Mouse (Mus musculus): ENCODE measurements at regions not wholly inside any gene's neighbourhood (a gene's known extent, or its start where the extent isn't known, plus 50 kb on each side); places are given as distances from the start of the nearest gene placed in this dataset.

- H3K27me3 ChIP-seq (ENCODE audit: control insufficient read depth, insufficient read depth, low read length), result peaks cover 26% of the 10 kb centered on the region
- H3K36me3 ChIP-seq (ENCODE audit: control insufficient read depth, insufficient read depth, low read length), result no peaks in the 10 kb centered on the region
- DNase-seq (ENCODE audit: low spot score, missing footprints) (peak; percentile 85), ATAC-seq (ENCODE audit: low FRiP score) (no peak)
- H3K4me1 ChIP-seq (ENCODE audit: control insufficient read depth, insufficient read depth, low read length), result peaks cover 14% of the 10 kb centered on the region
- no peak overlapping the region for H3K9ac ChIP-seq (ENCODE audit: low read length)
- no peak overlapping the region for H3K4me3 ChIP-seq (ENCODE audit: low read depth, low read length)
- no peak overlapping the region for H3K27ac ChIP-seq (ENCODE audit: low read depth, low read length)
- H3K9me3 ChIP-seq (ENCODE audit: control insufficient read depth, low read length), result no peaks in the 10 kb centered on the region
- WGBS, result 72% methylated on average over 7 of the region's 7 CpGs
- H3K4me2 ChIP-seq, result no peak overlapping the region
Measured at GRCm38 (mm10) chr9:90698439-90698838, 427.8 kb upstream of the Tbc1d2b start.

GRCm38 (mm10) chr9:90699064-90699463 is 428.5 kb upstream of the Tbc1d2b start:
- H3K36me3 ChIP-seq (ENCODE audit: control insufficient read depth, insufficient read depth, low read length), result no peaks in the 10 kb centered on the region
- no peak overlapping the region for H3K27ac ChIP-seq (ENCODE audit: low read depth, low read length)
- peak; percentile 47 for ATAC-seq (ENCODE audit: low FRiP score)
- H3K4me3 ChIP-seq (ENCODE audit: low read depth, low read length), result no peak overlapping the region
- DNase-seq (ENCODE audit: low spot score, missing footprints), result peak; percentile 93
- H3K9ac ChIP-seq (ENCODE audit: low read length), result no peak overlapping the region
- peaks cover 28% of the 10 kb centered on the region for H3K27me3 ChIP-seq (ENCODE audit: control insufficient read depth, insufficient read depth, low read length)
- no peak overlapping the region for H3K4me2 ChIP-seq
- no peaks in the 10 kb centered on the region for H3K9me3 ChIP-seq (ENCODE audit: control insufficient read depth, low read length)
- WGBS, result 33% methylated on average over 4 of the region's 4 CpGs
- H3K4me1 ChIP-seq (ENCODE audit: control insufficient read depth, insufficient read depth, low read length), result peaks cover 9% of the 10 kb centered on the region; the same call in 1 of the 2 replicates

DNA sequence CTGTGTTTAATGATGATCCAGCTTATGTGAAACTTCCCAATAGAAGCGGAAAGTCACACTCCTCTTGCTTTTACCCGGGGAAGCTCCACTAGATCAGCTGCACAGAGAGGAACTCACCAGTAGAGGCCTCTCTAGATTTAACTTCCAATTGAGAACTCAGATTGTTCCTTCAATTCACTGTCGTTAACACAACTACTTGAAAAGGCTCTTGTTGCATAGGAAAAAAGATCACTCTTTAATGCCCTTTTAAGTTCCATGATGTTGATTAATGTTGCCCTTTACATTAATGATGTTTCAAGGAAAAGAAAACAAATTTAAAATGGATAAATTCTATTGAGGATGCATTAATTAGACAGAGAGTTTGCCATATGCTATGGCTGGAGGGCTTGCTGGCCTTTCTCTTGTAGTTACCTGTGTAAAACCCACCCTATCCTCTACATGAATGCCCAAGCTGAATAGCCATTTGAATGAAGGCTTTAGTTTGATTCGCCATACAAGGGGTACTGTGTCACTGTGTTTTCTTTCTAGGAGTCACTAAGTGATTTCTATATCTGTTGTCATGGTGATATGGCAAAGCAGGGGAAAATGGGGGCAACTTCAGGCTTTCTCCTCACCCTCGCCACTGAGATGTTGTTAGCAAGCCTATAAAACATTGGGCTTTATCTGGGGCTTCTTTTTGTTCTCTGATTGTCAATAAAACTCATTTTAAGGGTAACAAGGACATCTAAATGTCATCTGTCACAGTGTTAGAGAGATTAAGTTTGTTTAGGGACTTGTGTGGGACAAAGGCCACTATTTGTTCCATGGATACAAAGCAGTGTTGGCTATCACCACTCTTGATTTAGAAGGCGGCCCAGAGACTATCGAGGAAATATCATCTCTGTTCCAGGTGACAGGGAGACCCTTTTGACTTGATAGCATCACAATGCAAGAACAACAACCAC is 429.9 kb upstream of the Tbc1d2b start:
- H3K9me3 ChIP-seq (ENCODE audit: control insufficient read depth, low read length), result no peaks in the 10 kb centered on the region
- H3K4me1 ChIP-seq (ENCODE audit: control insufficient read depth, insufficient read depth, low read length), result peaks cover 6% of the 10 kb centered on the region; the same call in 1 of the 2 replicates
- no peaks in the 10 kb centered on the region for H3K36me3 ChIP-seq (ENCODE audit: control insufficient read depth, insufficient read depth, low read length)
- no peak overlapping the region for H3K27ac ChIP-seq (ENCODE audit: low read depth, low read length)
- peaks cover 32% of the 10 kb centered on the region for H3K27me3 ChIP-seq (ENCODE audit: control insufficient read depth, insufficient read depth, low read length)
- H3K4me3 ChIP-seq (ENCODE audit: low read depth, low read length), result no peak overlapping the region
- H3K9ac ChIP-seq (ENCODE audit: low read length), result no peak overlapping the region
- ATAC-seq (ENCODE audit: low FRiP score) (peak; percentile 83), DNase-seq (ENCODE audit: low spot score, missing footprints) (peak; percentile 93)
- H3K4me2 ChIP-seq, result no peak overlapping the region
- 11% methylated on average over 7 of the region's 7 CpGs for WGBS

DNA sequence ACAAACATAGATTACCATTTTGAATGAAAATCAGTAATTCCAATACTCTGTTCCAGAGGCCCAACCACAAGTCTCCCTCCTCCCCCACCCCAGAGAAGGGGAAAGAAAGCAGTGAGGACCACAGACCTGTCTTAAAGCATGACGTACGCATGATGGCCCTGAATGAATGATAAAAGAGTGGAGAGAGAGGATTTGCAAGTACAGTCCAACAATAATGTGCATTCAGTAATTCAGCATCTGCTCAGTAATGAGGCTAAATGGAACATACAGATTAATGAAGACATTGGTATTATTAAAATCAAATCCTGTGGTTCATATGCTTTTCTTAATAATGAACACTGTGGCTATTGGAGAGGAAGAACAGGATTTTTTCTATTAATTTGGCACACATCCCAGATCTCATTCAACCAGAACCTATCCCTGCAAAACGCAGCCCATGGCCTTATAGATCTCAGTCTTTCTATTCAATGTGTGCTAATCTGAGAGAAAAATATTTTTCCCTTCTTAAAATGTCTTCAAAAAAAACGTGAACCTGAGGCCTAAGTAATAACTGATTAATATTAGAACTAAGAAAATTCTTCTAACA is 430.7 kb upstream of the Tbc1d2b start:
- peaks cover 29% of the 10 kb centered on the region for H3K27me3 ChIP-seq (ENCODE audit: control insufficient read depth, insufficient read depth, low read length)
- H3K36me3 ChIP-seq (ENCODE audit: control insufficient read depth, insufficient read depth, low read length), result no peaks in the 10 kb centered on the region
- peaks cover 6% of the 10 kb centered on the region; the same call in 1 of the 2 replicates for H3K4me1 ChIP-seq (ENCODE audit: control insufficient read depth, insufficient read depth, low read length)
- H3K4me3 ChIP-seq (ENCODE audit: low read depth, low read length), result no peak overlapping the region
- no peak for DNase-seq (ENCODE audit: low spot score, missing footprints)
- WGBS, result 32% methylated on average over 4 of the region's 4 CpGs
- no peak overlapping the region for H3K9ac ChIP-seq (ENCODE audit: low read length)
- H3K9me3 ChIP-seq (ENCODE audit: control insufficient read depth, low read length), result no peaks in the 10 kb centered on the region
- no peak overlapping the region for H3K4me2 ChIP-seq
- no peak overlapping the region for H3K27ac ChIP-seq (ENCODE audit: low read depth, low read length)
- ATAC-seq (ENCODE audit: low FRiP score), result peak; percentile 38; the same call in 1 of the 2 replicates

GRCm38 (mm10) chr9:90713685-90714084 is 443.1 kb upstream of the Tbc1d2b start:
- Histone ChIP-seq H3K36me3 (ENCODE audit: control insufficient read depth, insufficient read depth, low read length) (no peaks in the 10 kb centered on the region), H3K4me1 (ENCODE audit: control insufficient read depth, insufficient read depth, low read length) (no peaks in the 10 kb centered on the region), H3K9ac (ENCODE audit: low read length) (no peak overlapping the region), H3K4me3 (ENCODE audit: low read depth, low read length) (no peak overlapping the region), H3K4me2 (no peak overlapping the region), H3K27ac (ENCODE audit: low read depth, low read length) (no peak overlapping the region), H3K27me3 (ENCODE audit: control insufficient read depth, insufficient read depth, low read length) (no peaks in the 10 kb centered on the region), H3K9me3 (ENCODE audit: control insufficient read depth, low read length) (no peaks in the 10 kb centered on the region)
- DNase-seq (ENCODE audit: low spot score, missing footprints) (no peak), ATAC-seq (ENCODE audit: low FRiP score) (no peak)
- 55% methylated on average over 2 of the region's 2 CpGs for WGBS

- peak; percentile 50; the same call in 1 of the 2 replicates for ATAC-seq (ENCODE audit: low FRiP score)
- H3K36me3 ChIP-seq (ENCODE audit: control insufficient read depth, insufficient read depth, low read length), result no peaks in the 10 kb centered on the region
- DNase-seq (ENCODE audit: low spot score, missing footprints), result no peak
- H3K27me3 ChIP-seq (ENCODE audit: control insufficient read depth, insufficient read depth, low read length), result no peaks in the 10 kb centered on the region; the same call in 1 of the 2 replicates
- H3K27ac ChIP-seq (ENCODE audit: low read depth, low read length), result no peak overlapping the region
- no peaks in the 10 kb centered on the region for H3K9me3 ChIP-seq (ENCODE audit: control insufficient read depth, low read length)
- H3K4me3 ChIP-seq (ENCODE audit: low read depth, low read length), result no peak overlapping the region
- H3K9ac ChIP-seq (ENCODE audit: low read length), result no peak overlapping the region
- no peaks in the 10 kb centered on the region for H3K4me1 ChIP-seq (ENCODE audit: control insufficient read depth, insufficient read depth, low read length)
- H3K4me2 ChIP-seq, result no peak overlapping the region
- WGBS, result 16% methylated on average over 4 of the region's 4 CpGs
Measured at GRCm38 (mm10) chr9:90731450-90731849, 460.8 kb upstream of the Tbc1d2b start.

DNA sequence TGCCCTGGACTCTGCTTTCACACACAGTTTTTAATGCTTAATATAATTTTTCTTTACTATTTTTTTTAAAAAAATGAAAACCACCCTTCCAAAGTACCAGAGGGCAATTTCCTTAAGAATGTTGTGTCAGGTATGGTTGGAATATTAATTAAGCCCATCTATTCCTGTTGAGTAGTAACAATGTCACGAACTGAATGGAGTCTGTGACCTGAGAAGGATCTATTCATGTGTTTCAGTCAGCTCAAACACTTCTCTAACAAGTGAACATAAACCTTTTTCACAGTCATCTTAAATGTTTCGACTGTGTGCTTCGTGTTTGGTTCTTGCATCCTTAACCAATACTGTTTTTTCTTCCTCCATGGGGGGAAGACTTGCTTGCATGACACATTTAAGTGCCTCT is 486.6 kb upstream of the Tbc1d2b start:
- H3K27me3 ChIP-seq (ENCODE audit: control insufficient read depth, insufficient read depth, low read length), result no peaks in the 10 kb centered on the region
- no peak overlapping the region for H3K27ac ChIP-seq (ENCODE audit: low read depth, low read length)
- H3K4me2 ChIP-seq, result no peak overlapping the region
- peaks cover 2% of the 10 kb centered on the region; the same call in 1 of the 2 replicates for H3K4me1 ChIP-seq (ENCODE audit: control insufficient read depth, insufficient read depth, low read length)
- H3K9ac ChIP-seq (ENCODE audit: low read length), result no peak overlapping the region
- H3K36me3 ChIP-seq (ENCODE audit: control insufficient read depth, insufficient read depth, low read length), result no peaks in the 10 kb centered on the region
- DNase-seq (ENCODE audit: low spot score, missing footprints) (no peak), ATAC-seq (ENCODE audit: low FRiP score) (peak; percentile 52)
- H3K4me3 ChIP-seq (ENCODE audit: low read depth, low read length), result no peak overlapping the region
- no peaks in the 10 kb centered on the region for H3K9me3 ChIP-seq (ENCODE audit: control insufficient read depth, low read length)
- WGBS, result 15% methylated on average over 3 of the region's 3 CpGs

- H3K27ac ChIP-seq (ENCODE audit: low read depth, low read length), result no peak overlapping the region
- H3K9ac ChIP-seq (ENCODE audit: low read length), result no peak overlapping the region
- no peaks in the 10 kb centered on the region for H3K36me3 ChIP-seq (ENCODE audit: control insufficient read depth, insufficient read depth, low read length)
- H3K27me3 ChIP-seq (ENCODE audit: control insufficient read depth, insufficient read depth, low read length), result no peaks in the 10 kb centered on the region
- H3K4me3 ChIP-seq (ENCODE audit: low read depth, low read length), result no peak overlapping the region
- ATAC-seq (ENCODE audit: low FRiP score) (no peak), DNase-seq (ENCODE audit: low spot score, missing footprints) (no peak)
- no peaks in the 10 kb centered on the region for H3K4me1 ChIP-seq (ENCODE audit: control insufficient read depth, insufficient read depth, low read length)
- no peaks in the 10 kb centered on the region for H3K9me3 ChIP-seq (ENCODE audit: control insufficient read depth, low read length)
- WGBS, result 41% methylated on average over 1 of the region's 1 CpGs
- no peak overlapping the region for H3K4me2 ChIP-seq
Measured at GRCm38 (mm10) chr9:90774296-90774695, 503.7 kb upstream of the Tbc1d2b start.

DNA sequence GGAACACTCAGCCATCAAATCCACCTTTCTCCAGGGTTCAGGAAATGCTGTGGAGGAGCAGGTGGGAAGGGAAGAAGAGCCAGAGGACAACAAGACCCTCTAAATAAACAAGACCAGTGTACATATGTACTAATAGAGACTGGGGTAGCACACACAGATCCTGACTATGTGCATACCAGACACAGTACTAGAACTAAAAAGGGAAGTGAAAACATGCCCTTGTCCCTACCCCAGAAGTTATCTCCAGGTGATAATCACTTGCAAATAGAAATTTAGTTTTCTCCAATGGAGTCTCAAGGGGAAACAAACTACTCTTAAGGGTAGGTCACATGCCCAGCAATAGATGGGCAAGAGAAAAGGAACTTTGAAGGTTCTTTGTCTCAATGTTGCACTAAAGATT is 518.9 kb upstream of the Tbc1d2b start:
- no peak overlapping the region for H3K9ac ChIP-seq (ENCODE audit: low read length)
- H3K9me3 ChIP-seq (ENCODE audit: control insufficient read depth, low read length), result no peaks in the 10 kb centered on the region
- ATAC-seq (ENCODE audit: low FRiP score) (no peak), DNase-seq (ENCODE audit: low spot score, missing footprints) (no peak)
- H3K4me2 ChIP-seq, result no peak overlapping the region
- H3K4me1 ChIP-seq (ENCODE audit: control insufficient read depth, insufficient read depth, low read length), result no peaks in the 10 kb centered on the region
- H3K36me3 ChIP-seq (ENCODE audit: control insufficient read depth, insufficient read depth, low read length), result no peaks in the 10 kb centered on the region
- H3K4me3 ChIP-seq (ENCODE audit: low read depth, low read length), result no peak overlapping the region
- no peak overlapping the region for H3K27ac ChIP-seq (ENCODE audit: low read depth, low read length)
- H3K27me3 ChIP-seq (ENCODE audit: control insufficient read depth, insufficient read depth, low read length), result no peaks in the 10 kb centered on the region
